Mouse (Mus musculus) cerebellum, postnatal 36 days (tissue): Measurements from ENCODE around the gene Bmper.

ENCODE experiments used
- DNase-seq, 2 experiments: peaks; one replicate each; pipeline ENCODE4 v3.0.0; 2021 to 2022; ENCODE audit warnings: mixed read lengths in 2 of 2

The Bmper gene

GRCm38 (mm10) chr9:23222841-23223548 is at the start of gene Bmper:
Gene Bmper (plus strand): TSS chr9:23223076.
- peak; percentile 17 to 33 for DNase-seq

- DNase-seq: no peak
Observed at GRCm38 (mm10) chr9:23177476-23177875, 45.4 kb upstream of the Bmper start.

GRCm38 (mm10) chr9:23187181-23187580 is 35.7 kb upstream of the Bmper start:
- no peak for DNase-seq

- DNase-seq: no peak
Observed at GRCm38 (mm10) chr9:23188136-23188535, 34.7 kb upstream of the Bmper start.

GRCm38 (mm10) chr9:23190950-23191349 is 31.9 kb upstream of the Bmper start:
- no peak for DNase-seq

GRCm38 (mm10) chr9:23191431-23191830 is 31.4 kb upstream of the Bmper start:
- no peak for DNase-seq

GRCm38 (mm10) chr9:23192567-23193331 is 30.1 kb upstream of the Bmper start:
- no peak for DNase-seq

GRCm38 (mm10) chr9:23198996-23199395 is 23.9 kb upstream of the Bmper start:
- no peak for DNase-seq

- DNase-seq: no peak
Observed at GRCm38 (mm10) chr9:23199841-23200240, 23.0 kb upstream of the Bmper start.

GRCm38 (mm10) chr9:23200828-23201227 is 22.0 kb upstream of the Bmper start:
- DNase-seq: no peak

GRCm38 (mm10) chr9:23202431-23202830 is 20.4 kb upstream of the Bmper start:
- DNase-seq: no peak

GRCm38 (mm10) chr9:23204339-23205288 is 18.3 kb upstream of the Bmper start:
- no peak for DNase-seq

GRCm38 (mm10) chr9:23205304-23205703 is 17.6 kb upstream of the Bmper start:
- no peak for DNase-seq

- DNase-seq: no peak
Observed at GRCm38 (mm10) chr9:23205757-23206156, 17.1 kb upstream of the Bmper start.

GRCm38 (mm10) chr9:23206181-23206580 is 16.7 kb upstream of the Bmper start:
- DNase-seq: no peak

- DNase-seq: peak; percentile 71
Observed at GRCm38 (mm10) chr9:23212303-23212702, 10.6 kb upstream of the Bmper start.

- DNase-seq: no peak
Observed at GRCm38 (mm10) chr9:23219754-23220153, 3.1 kb upstream of the Bmper start.

- DNase-seq: no peak
Observed at GRCm38 (mm10) chr9:23221976-23222375, 900 bp upstream of the Bmper start.

- DNase-seq: peak; percentile 26 to 31
Observed at GRCm38 (mm10) chr9:23222492-23222840, 410 bp upstream of the Bmper start.

GRCm38 (mm10) chr9:23223549-23224077 is 737 bp downstream of the Bmper start:
- DNase-seq: peak in 1 of 2 experiments; percentile 9

- DNase-seq: no peak
Observed at GRCm38 (mm10) chr9:23233464-23234121, 10.7 kb downstream of the Bmper start.

GRCm38 (mm10) chr9:23235368-23236002 is 12.6 kb downstream of the Bmper start:
- DNase-seq: no peak
